Mouse (Mus musculus) gastrocnemius, adult 2 months (tissue): Measurements from ENCODE around the gene Dnajb8. TPM values are rescaled to one million over a fixed set of nuclear protein-coding genes. Genes with fewer than 3 reads are reported as not detected.

Experiments used
- DNase-seq: peaks from one replicate; pipeline ENCODE4 v3.0.0; 2022
- H3K27ac ChIP-seq: fragments of 200-600 bp; 2 replicates; pipeline ENCODE4 v1.8.1; 2022; ENCODE audit warnings: mild to moderate bottlenecking
- H3K4me3 ChIP-seq: fragments of 200-600 bp; 2 replicates; pipeline ENCODE4 v1.8.1; 2022; ENCODE audit warnings: mild to moderate bottlenecking, moderate library complexity
- CTCF ChIP-seq: fragments of 200-600 bp; IDR thresholded peaks from 2 replicates; pipeline ENCODE4 v1.8.1; 2022; ENCODE audit warnings: antibody characterized with exemption, mild to moderate bottlenecking, moderate library complexity
- intact Hi-C: fragments of 180-260 bp; cut with DNase I; formaldehyde crosslinking; loops from one replicate; pipeline ENCODE4 v1.15.1; 2025
- total RNA-seq, 2 experiments: library from RNA; stranded (reverse); gene quantifications; 2 replicates each; pipeline ENCODE4 v1.2.3; 2021

The Dnajb8 gene
- total RNA-seq, 2 experiments from 2014 or later = not detected

- intact Hi-C loops = no loop called here
- TF ChIP-seq CTCF = no peak
- DNase-seq = no peak
- Histone ChIP-seq H3K4me3 (no peak overlapping the region), H3K27ac (no peak overlapping the region)
These were observed 5.9 kb upstream of the Dnajb8 start for GRCm38 (mm10) chr6:88216199-88216598.

- TF ChIP-seq CTCF = no peak
- intact Hi-C loops = no loop called here
- Histone ChIP-seq H3K4me3 (no peak overlapping the region), H3K27ac (no peak overlapping the region)
- DNase-seq = no peak
These were observed 3.0 kb upstream of the Dnajb8 start for GRCm38 (mm10) chr6:88219094-88219493.

DNA sequence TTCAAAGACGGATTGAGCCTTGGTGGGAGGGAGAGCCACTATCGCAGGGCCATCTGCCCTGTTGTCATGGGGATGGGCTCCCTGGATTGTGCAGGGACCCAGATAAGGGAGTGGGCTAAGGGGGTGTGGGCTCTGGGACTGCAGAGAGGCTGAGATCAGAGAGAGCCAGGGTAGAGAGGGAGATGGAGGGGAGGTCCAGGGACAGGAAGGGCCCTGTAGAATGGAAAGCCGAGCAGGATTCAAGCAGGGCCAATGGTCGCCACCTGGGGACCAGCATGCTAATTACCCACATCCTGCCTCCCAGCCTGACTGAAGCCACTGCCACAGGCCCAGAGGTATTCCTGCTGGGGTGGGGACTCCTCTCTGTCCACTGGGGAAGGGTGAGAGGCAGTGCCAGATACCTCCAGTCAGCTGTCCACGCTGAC, 4.5 kb downstream of the Dnajb8 start:
- TF ChIP-seq CTCF = no peak
- Histone ChIP-seq H3K27ac (no peak overlapping the region), H3K4me3 (no peak overlapping the region)
- intact Hi-C loops = no loop called here
- no peak for DNase-seq

- no peak for TF ChIP-seq CTCF
- Histone ChIP-seq H3K4me3 (no peak overlapping the region), H3K27ac (no peak overlapping the region)
- DNase-seq = no peak
- intact Hi-C loops = no loop called here
These were observed 5.5 kb downstream of the Dnajb8 start for GRCm38 (mm10) chr6:88227537-88227936.

GRCm38 (mm10) chr6:88229221-88229620, 7.2 kb downstream of the Dnajb8 start:
- Histone ChIP-seq H3K4me3 (no peak overlapping the region), H3K27ac (no peak overlapping the region)
- intact Hi-C loops = no loop called here
- DNase-seq = no peak
- TF ChIP-seq CTCF = no peak

GRCm38 (mm10) chr6:88231821-88232220, 9.8 kb downstream of the Dnajb8 start:
- intact Hi-C loops = no loop called here
- no peak overlapping the region for H3K4me3 ChIP-seq
- TF ChIP-seq CTCF = no peak
- peak overlapping the region; percentile 46 for H3K27ac ChIP-seq
- DNase-seq = peak; percentile 80

DNA sequence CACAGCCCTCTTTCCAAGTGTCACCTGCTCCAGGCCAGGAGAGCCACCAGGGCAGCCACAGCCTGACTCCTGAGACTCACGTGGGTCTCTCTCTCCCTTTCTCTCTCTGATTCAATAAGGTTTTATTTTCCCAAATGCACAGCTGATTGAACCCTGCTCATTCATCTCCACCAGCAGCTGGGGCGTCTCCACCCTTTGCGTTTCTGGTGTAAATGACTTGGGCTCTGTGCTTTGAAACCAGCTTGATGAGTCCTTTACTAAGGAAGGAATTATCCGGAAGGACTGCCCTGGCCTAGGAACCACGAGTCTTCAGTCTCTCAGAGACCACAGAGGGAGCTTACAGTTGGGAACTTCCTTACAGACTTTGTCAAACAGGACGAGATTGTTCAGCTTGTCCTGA, 10.2 kb downstream of the Dnajb8 start:
- DNase-seq = no peak
- H3K4me3 ChIP-seq = no peak overlapping the region
- intact Hi-C loops = no loop called here
- TF ChIP-seq CTCF = no peak
- peak overlapping the region; percentile 20; the same call in 1 of the 2 replicates for H3K27ac ChIP-seq

DNA sequence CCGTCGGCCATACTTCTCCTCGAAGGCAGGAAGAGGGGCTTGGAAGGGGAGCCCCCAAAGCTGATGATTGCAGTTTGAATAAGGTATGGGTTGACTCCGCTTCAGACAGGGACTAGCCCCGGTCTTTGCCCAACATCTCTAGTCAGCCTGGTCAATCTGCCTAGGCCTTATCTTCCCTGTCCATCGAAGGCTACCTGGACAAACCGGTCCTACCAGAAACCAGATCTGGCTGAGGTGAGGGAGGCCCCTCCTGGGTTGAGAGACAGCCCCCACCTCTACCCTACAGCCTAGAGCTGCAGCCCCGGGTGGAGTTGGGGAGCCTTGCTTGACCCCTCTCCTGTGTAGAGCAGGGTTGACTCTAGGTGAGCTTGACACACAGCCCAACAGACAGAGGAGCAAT, 11.9 kb downstream of the Dnajb8 start:
- DNase-seq = no peak
- TF ChIP-seq CTCF = no peak
- intact Hi-C loops = no loop called here
- no peak overlapping the region for H3K27ac ChIP-seq
- no peak overlapping the region for H3K4me3 ChIP-seq

DNA sequence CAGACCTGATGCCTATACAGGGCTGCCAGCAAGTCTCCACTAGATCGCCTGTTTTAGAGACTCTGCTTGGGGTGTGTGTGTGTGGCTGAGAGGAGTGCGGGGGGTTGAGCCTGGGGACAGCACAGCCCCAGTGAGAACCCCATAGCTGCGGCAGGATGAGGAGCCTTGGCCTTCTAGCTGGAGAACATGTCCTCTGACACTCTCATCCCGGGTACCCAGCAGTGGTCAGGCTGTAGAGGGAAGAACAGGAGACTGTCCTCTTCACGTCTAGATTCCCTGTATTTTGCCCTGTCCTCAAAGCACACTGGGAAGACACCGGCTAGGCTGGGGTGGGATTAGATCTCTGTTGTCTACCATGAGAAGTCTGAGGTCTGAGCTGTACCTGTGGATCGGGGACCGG, 13.4 kb downstream of the Dnajb8 start:
- Histone ChIP-seq H3K4me3 (no peak overlapping the region), H3K27ac (no peak overlapping the region)
- DNase-seq = no peak
- TF ChIP-seq CTCF = no peak
- intact Hi-C loops = no loop called here

- TF ChIP-seq CTCF = no peak
These were observed 13.9 kb downstream of the Dnajb8 start for GRCm38 (mm10) chr6:88235983-88236382.

GRCm38 (mm10) chr6:88236513-88236912, 14.4 kb downstream of the Dnajb8 start:
- intact Hi-C loops = no loop called here
- Histone ChIP-seq H3K4me3 (no peak overlapping the region), H3K27ac (no peak overlapping the region)
- TF ChIP-seq CTCF = no peak
- no peak for DNase-seq

More at GRCm38 (mm10) chr6:88235983-88236382, 13.9 kb downstream of the Dnajb8 start:
- H3K4me3 ChIP-seq = no peak overlapping the region
- H3K27ac ChIP-seq = no peak overlapping the region
- DNase-seq = no peak
- intact Hi-C loops = no loop called here

DNA sequence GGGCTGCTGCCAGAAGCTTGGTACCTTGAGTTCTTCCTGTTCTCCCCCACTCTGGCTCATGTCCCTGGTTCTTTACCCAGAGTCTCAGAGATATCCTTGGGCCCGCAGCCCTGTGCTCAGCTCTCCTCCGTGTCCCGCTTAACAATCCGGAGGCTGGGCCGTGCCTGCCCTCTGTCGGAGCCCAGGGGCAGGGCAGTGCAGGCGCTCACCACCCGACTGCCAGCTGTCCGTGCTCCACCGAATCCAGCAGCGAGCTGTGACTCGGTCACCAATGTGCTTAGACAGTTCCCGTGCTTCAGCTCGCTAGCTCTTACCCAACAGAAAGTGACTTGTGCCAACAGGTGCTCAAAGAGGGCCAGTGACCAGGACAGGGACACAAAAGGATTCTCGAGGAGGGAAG, 20.5 kb downstream of the Dnajb8 start:
- Histone ChIP-seq H3K27ac (no peak overlapping the region), H3K4me3 (no peak overlapping the region)
- peak; percentile 91 for TF ChIP-seq CTCF
- peak; percentile 81 for DNase-seq
- intact Hi-C loops = loop anchor here (1.0 to 5.0 kb wide), 2 partner anchors 53 to 130 kb away; no protein-coding TSS in a partner anchor

- intact Hi-C loops = no loop called here
- no peak for TF ChIP-seq CTCF
- DNase-seq = no peak
- Histone ChIP-seq H3K4me3 (no peak overlapping the region), H3K27ac (no peak overlapping the region)
These were observed 27.2 kb downstream of the Dnajb8 start for GRCm38 (mm10) chr6:88249231-88249630.

DNA sequence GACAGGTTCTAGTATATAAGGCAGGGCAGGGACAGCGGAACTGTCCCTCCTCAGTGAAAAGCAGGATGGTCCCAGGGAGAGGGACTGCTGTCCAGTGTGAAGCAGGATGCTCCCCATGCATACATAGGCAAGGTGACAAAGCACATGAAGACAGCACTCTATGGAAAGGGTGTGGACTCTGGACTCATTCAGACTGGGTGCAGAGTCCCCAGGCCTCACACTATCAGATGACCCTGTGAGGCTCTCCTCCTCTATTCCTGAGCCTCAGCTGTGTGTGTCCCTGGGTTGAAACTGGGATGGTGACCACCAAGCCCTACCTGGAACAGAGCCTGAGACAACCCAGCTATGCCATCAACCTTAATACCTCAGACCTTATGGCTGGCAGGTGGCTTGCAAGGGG, 29.3 kb downstream of the Dnajb8 start:
- no peak for DNase-seq
- no peak for TF ChIP-seq CTCF
- intact Hi-C loops = no loop called here
- H3K4me3 ChIP-seq = no peak overlapping the region
- no peak overlapping the region for H3K27ac ChIP-seq
